Mouse (Mus musculus) thymus, postnatal 25 days (tissue): ENCODE measurements around the gene Thada.

Experiments
- DNase-seq: peaks from one replicate; pipeline ENCODE4 v3.0.0; 2022

Thada gene

GRCm38 (mm10) chr17:84282388-84283280, 183.4 kb downstream of the Thada start:
- DNase-seq, result no peak

DNA sequence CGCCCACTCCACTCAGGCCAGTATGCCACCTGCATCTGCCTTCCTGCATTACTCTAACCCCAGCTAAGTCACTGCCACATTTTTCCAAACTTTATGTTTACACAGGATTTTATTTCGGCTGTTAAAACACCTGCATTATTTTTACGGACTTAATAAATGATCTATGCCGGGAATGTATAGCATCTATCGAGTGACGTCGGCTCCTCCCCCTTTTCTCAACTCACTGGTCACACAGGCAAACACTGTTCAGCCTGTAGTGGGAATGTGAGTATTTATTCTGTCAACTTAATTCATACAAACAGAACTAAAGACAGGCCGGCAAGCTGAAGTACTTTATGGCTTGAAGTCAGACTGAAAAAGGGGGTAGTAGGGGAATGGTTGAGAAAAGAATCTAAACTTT, 187.0 kb downstream of the Thada start:
- no peak for DNase-seq

GRCm38 (mm10) chr17:84278193-84278953, 187.6 kb downstream of the Thada start:
- DNase-seq, result no peak

DNA sequence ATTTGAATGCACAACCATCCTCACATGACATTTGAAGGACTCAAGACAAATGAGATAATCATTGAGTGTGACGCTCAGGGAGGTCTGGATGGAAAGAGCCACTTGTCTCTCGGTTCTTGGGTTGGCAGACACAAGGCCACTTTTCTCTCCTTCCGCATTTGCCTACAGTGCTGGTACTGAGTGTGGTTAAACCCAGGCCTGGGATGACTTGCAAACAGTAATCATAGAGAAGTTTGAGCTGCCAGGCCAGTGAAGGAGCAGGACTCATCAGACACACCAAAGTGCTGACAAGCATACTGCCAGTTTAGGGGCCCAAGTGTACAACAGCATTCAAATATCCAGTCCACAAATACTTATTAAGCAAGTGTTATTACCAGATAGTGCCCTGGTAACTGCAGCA, 191.0 kb downstream of the Thada start:
- no peak for DNase-seq

DNA sequence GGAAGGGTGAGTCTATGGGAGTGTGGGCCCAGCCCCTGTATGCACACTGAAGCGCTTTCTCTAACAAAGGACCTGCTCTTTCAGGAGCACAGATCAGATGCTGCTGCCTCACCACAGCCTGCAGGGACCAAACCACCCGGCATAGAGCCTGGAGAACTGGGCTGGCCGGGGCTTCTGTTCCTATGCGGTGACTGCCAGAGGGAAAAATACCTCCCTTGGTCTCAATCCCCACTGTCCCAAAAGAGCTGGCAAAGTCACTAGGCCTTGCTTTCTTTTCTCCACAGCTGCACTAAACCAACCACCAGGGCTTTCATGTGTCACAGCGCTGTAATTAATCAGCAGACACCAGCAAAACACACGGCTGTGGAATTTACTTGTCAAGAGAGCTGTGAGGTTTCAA, 191.8 kb downstream of the Thada start:
- DNase-seq, result no peak

DNA sequence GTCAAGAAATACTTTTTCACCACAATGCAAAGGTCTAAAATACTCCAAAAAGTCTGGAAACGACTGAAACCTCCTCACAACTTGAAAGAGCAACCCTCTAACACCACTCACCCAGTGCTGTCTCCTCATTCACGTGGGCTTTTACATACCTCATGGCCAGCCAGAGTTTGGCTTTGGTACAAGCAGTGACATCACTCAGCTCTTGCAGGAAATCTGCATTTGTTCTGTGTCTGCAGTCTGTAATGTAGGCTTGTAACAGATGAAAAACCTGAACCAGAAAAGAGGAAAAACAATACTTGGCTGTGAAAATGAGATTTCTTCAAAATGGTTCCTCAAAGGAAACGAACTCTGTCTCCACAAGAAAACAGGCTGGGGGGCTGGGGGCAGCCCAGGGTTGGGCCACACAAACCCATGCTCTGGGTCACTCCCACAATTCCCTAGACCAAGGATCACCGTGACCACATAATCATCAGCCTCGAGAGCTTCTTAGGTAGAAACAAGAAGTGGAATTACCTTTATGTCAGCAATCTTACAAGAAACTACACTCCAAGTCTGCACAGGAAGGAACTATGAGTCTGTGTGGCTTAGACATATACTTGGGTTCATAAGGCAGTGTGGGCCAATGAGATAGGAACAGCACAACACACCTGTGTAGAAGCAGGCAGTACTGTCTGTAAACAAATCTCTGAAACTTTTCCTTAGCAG, 193.3 kb downstream of the Thada start:
- peak; percentile 31 for DNase-seq

DNA sequence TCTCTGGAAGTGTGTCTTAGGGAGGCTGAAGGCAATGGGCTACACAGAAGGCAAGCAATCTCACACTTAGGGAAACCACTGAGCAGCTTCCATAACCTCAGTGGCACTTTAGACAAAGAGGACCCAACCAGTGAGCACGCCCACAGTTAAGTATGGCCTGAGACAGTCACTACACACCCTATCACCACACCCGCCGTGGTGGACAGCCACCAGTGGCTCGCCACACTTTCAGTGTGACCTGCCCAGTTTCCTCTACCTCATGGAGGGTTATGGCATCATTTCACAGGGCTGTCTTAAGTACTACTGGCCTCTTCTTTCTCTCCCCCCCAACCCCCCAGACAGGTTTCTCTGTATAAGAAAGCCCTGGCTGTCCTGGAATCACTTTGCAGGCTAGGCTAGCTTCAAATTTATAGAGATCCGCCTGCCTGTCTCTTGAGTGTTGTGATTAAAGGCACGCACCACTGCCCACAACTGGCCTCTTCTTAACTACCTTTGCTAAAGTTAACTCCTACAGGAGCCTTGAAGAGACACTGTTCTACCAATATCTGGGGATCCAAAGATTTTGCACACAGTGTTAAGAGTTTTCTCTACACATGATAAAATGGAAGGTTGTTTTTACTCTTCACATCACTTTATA, 194.3 kb downstream of the Thada start:
- DNase-seq, result no peak

DNA sequence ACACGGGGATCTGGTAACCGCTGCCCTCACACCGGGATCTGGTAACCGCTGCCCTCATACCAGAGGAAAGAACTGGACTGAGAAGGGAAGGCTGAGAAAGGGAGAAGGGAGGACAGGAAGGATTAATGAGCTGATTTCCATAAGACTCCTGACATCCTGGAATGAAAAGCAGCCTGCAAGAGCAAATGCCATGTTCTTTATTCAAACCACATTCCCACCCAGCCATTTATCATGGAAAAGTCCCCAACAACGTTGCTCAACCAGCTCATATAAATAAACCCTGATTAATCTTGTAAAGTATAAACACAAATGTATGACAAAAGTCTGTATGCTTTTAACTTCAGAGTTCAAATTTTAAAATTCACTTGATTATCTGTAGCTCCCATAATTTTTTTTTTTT, 196.3 kb downstream of the Thada start:
- no peak for DNase-seq

DNA sequence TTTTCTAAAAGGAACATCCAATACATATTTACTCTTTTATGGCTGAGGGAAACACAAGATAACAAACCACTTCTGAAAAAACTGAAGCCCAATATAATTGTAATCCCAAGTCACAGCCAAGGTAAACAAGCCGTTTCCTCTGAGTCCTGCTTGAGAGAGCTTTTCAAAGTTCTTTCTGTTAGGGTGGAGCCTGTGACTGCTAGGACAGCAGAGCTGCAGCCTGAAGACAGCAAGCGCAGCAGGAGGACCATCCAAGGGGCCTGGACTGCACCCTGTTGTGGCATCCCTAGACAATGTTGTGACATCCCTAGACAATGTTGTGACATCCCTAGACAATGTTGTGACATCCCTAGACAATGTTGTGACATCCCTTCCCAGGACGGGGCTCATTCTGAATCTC, 197.6 kb downstream of the Thada start:
- no peak for DNase-seq

- no peak for DNase-seq
Measured at GRCm38 (mm10) chr17:84267456-84268074, 198.4 kb downstream of the Thada start.

GRCm38 (mm10) chr17:84266161-84266948, 199.7 kb downstream of the Thada start:
- no peak for DNase-seq

GRCm38 (mm10) chr17:84265480-84266130, 200.4 kb downstream of the Thada start:
- DNase-seq, result no peak

GRCm38 (mm10) chr17:84264305-84264704, 201.7 kb downstream of the Thada start:
- no peak for DNase-seq

DNA sequence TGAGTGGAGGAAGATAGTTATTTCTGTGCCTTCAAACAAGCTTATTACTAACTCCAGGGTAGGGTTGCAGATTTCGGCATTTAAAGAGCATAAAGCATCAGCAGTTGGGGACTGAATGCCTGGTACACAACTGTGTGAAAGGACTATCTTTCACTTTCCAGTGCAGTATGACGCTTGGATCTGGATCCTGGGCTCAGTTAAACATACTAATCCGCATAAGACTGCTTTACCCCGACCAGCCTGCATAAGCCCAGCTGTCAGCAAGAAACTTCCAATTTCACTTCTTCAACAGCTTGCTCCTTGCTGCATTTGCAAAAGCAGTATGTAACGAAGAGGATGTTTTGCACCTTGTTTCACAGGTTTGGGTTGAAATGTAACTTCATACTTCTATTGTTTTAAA, 202.4 kb downstream of the Thada start:
- no peak for DNase-seq

- no peak for DNase-seq
Measured at GRCm38 (mm10) chr17:84262325-84262979, 203.6 kb downstream of the Thada start.

DNA sequence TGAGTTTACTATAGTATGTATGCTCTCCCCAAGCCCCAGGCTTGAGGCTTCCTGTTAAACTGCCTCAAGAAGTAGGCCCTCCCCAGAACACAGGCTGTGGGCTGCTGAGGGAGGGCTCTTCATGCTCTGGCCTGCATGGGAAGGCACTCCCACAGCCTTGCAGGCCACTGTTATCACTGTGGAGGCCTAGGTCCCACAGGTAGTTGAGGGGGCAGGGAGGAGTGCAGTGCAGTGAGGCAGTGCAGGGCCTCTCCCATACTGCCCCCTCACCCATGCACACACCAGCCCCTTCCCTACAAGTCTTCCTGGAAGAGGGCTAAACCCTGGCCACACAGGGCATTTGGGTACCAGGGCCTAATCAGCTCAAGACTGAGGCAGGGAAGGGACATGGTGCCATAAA, 205.0 kb downstream of the Thada start:
- no peak for DNase-seq

- DNase-seq, result no peak
Measured at GRCm38 (mm10) chr17:84260226-84260625, 205.8 kb downstream of the Thada start.

DNA sequence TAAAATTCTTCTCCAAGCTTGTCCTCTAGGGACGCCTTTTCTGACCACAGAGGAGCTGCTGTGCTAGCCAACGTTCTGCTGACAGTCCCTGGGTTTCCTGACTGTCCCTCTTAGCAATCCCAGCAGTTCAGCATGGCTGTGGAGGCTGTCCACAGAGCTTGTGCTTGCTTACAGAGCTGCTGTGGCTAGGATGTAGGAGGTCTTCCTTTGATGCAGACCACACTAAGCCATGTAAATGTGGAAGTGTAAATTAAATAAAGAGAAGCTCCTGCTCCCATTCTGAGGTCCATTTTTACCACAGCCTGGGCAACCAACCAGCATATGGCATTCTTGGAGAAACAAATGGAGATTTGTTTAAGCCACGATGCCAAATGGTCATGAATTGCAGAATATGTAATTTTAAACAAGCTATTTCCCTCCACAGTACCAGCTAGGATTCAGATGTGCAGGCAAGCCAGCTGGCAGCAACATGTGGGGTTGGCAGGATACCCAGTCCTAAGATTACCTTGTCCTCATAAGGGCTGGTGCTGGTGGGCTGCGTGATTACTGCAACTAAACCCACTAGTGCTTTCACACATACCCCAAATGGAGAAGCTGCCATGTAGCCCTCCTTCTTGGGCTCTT, 207.3 kb downstream of the Thada start:
- DNase-seq, result no peak

- DNase-seq, result no peak
Measured at GRCm38 (mm10) chr17:84257927-84258532, 208.0 kb downstream of the Thada start.
